Mouse (Mus musculus) neural tube, embryonic 10.5 days (tissue): ENCODE measurements at regions not wholly inside any gene's neighbourhood (a gene's known extent, or its start where the extent isn't known, plus 50 kb on each side); places are given as distances from the start of the nearest gene placed in this dataset.

ENCODE experiments used
- DNase-seq: peaks from one replicate; pipeline ENCODE4 v3.0.0-alpha.2; 2017; ENCODE audit warnings: low spot score; ENCODE audit errors: extremely low spot score

DNA sequence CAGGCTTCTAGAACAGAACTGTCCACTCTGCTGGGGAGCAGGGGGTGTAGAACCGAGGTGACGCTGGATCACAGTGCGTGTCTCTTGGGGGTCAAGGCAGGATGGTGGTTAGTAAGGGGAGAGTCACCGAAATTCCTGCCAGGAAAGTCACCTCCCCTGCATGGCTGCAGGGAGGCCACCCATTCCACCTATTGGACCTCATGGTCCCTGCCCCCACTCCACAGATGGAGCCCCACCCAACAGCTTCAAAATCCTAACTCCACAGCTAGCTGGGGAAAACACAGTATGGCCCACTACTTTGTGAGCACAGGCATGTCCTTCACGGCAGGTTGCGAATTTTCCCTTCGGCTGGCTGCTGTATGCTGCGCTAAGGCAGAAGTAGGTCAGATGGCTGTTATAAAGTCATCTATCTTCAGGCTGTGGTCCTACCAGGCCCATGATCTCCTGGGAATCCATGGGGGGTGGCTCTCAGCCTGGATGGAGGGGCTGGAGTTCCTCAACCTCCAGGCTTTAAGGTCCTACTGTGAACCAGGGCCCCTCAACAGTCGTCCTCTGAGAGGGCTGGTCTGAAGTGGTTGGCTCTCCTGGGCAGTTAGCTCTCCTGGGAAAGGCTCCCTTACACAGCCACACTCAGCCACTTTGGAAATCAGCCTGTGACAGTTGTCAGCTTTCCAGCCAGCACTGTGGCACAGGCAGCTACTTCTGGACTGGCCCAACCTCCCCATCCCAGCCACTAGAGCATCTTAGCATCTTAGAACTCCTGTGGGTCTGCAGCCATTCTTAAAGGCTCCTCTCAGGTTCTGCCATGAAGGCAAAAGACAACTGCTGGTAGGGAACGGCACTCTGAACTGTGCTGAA is 124.0 kb upstream of the Klf14 start:
- no peak for DNase-seq

GRCm38 (mm10) chr6:31083701-31084100 is 124.8 kb upstream of the Klf14 start:
- no peak for DNase-seq

GRCm38 (mm10) chr6:31085063-31085759 is 126.3 kb upstream of the Klf14 start:
- no peak for DNase-seq

GRCm38 (mm10) chr6:31085760-31086108 is 126.9 kb upstream of the Klf14 start:
- no peak for DNase-seq

GRCm38 (mm10) chr6:31086283-31086682 is 127.4 kb upstream of the Klf14 start:
- no peak for DNase-seq

DNA sequence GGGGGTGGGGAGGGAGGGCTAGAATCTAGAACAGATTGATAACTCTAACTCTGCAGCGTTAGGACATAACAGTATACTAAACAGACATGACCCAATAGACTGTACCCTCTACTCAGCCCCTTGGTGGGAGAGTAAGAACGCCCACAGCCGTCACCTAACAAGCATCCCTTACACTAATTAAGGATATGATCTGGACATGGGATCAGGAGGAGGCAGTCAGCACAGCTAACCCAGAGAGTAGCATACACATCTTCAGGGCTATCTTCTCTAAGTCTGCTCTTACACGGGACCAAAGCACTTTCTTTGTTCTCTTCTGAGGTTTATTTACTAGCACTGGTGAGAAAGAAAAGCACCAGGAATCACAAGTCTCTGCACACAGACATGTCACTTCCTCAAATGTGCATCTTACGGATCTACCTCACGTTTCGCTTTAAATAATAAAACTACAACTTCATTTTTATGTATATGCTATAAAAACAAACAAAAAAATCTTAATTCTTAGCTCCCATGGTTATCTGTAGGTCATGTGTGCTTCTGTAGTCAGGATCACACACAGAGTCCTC is 128.0 kb upstream of the Klf14 start:
- no peak for DNase-seq

DNA sequence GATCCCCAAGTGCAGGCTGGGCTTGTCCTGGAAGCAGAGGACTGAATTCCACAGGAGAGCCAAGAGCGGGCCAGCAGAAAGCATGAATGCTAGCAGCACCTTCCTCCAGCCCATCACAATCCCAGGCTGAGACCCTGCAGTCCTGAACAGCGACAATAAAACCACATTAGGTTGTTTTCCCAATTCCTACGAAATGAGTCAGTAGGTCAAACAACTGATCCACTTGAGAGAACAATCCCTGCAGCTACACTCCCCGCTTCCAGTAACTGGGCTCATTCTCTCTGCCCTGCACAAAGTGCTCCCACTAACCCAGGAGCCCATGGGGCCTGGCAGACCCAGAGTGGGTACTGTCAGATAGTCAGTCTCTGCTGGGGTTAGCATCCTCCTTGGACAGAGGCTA is 128.6 kb upstream of the Klf14 start:
- DNase-seq, result no peak

GRCm38 (mm10) chr6:31088147-31088972 is 129.5 kb upstream of the Klf14 start:
- peak; percentile 35 for DNase-seq

- no peak for DNase-seq
Observed at GRCm38 (mm10) chr6:31088973-31089368, 130.1 kb upstream of the Klf14 start.

- no peak for DNase-seq
Observed at GRCm38 (mm10) chr6:31090288-31090687, 131.4 kb upstream of the Klf14 start.

DNA sequence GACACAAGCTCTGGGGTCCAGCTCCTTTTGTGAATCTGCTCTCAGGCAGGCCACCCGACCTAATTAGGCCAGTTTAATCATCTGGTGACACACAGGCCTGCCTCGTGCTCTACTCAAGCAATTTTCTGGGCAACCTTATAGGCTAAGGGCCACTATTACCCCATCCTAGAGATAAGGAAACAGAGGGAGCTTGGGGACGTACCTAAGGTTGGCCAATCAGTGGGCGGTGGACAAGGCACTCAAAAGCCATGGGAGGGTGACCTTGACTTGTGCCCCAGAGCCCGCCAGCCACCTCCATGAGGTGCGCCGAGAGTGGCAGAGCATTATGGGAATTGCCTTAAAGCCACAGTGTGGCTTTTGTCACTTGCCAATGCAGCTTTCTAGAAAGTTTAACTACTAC is 131.9 kb upstream of the Klf14 start:
- DNase-seq, result no peak

DNA sequence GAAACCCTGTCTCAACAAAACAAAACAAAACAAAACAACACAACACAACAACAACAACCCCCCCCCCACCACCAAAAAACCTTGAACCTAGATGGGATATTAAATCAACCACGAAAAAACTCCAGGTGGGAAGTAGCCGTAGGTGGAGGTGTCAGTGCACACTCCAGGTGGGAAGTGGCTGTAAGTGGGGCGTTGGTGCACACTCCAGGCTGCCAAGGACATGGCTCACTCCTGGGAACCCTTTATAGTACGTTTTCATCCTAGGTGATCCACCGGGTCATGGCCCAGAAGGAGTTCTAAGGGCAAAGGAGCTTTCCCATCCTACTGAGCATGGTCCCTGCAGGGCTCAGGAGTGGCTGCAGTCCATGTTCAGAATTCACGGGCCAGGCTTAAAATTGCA is 133.4 kb upstream of the Klf14 start:
- no peak for DNase-seq

DNA sequence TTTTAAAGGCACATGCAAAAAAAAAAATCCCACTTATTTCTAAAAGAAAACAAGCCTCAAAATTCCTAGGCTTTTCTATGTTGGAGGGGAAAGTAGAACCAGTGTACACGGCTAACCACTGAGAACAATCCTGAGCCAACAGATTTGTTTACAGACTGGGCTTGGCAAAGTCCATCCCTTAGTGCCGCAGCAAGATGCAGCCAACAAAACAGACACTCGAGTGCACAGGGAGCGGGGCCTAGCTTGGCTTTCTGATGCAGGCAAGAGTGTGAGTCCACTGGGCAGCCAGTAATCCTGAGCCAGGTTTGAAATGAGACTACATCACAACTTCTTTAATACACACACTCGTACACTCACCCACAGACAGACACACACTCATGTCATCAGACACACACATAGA is 133.9 kb upstream of the Klf14 start:
- no peak for DNase-seq

- no peak for DNase-seq
Observed at GRCm38 (mm10) chr6:31095943-31096714, 137.3 kb upstream of the Klf14 start.

DNA sequence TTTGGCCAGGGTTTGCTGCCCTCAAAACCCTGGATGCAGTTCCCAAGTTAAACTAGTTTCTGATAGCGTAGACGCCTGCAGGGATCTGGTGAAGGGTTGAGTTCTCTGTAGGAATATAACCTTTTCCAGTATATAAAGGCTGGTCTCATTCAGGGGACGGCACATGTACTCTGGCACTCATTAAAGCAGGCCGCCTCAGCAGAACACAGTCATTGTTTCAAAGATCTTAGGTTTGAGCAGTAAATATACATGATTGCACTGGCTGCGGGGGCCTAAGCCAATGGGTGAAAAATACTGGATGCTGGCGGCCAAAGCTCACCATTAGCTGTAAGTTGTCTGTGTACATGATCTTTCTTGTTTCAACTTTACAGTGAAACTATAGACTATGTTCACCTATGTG is 137.9 kb upstream of the Klf14 start:
- no peak for DNase-seq

- DNase-seq, result no peak
Observed at GRCm38 (mm10) chr6:31097254-31097653, 138.4 kb upstream of the Klf14 start.

DNA sequence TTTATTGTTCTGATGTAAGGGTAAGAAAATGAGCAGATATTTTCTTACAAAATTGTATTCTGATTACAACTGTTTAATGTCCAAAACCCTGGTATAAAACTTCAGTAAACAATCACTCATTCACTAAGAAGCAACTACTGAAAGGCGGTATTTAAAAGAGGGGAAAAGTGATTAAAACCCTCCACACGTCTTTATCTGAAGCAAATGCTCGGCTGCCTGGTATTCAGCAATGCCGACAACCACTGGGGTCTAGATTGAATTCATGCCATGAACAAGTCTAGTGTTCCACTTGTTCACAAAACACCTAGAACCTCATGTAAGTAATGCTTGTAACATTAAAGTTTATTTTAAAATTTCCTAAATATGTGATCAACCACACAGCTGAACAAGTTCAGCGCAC is 139.2 kb upstream of the Klf14 start:
- no peak for DNase-seq

- DNase-seq, result no peak
Observed at GRCm38 (mm10) chr6:31100084-31100579, 141.3 kb upstream of the Klf14 start.

DNA sequence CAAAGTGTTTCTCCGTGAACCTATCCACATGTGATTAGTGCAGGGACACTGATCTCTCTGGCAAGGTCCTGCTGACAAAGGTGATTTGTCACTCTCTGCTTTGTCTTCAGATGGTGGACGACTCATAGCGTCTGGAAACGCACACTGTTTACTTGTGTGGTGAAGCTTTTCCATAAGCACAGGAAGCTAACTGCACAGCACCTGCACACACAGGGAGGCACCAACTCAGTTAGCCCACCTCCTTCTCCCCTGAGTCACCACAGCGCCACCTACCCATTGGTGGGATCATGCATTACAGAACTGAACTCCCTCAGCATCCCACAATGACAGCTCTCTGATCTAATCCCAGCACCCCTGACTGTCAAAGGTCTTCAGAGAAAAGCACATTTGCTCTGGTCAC is 141.9 kb upstream of the Klf14 start:
- no peak for DNase-seq

DNA sequence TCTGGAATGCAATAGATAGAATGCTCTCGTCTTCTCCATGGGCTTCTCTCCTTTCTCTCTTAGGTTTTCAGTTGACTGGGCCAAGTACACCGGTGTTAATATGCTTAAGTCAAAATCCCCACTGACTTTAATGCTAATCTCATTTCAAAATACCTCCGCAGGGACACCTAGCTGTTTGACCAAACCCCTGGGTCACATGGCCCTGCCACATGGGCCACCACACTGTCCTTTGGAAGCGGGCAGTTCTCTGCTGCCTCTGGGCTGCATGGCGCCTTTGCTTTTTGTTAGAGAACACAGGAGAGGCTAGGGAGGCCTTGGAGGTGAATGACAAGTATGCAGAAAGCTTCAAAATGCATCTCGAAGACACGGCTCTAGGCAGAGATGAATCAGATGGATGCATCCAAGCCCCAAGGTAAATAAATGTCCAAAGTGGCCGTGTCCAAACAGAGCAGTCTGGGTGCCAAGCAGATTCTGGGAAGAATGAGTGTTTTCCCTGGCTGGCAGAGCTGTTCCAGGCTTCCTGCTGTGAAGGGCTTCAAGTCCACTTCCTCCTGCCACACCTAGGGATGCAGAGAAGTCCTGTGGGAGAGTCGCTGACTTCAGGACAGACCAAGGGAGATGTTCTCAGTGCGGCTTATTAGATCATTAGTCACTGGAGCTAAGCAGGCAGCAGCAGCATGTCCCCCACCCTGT is 147.4 kb upstream of the Klf14 start:
- DNase-seq, result no peak
